Mouse (Mus musculus): Measurements from ENCODE around the gene Fxn. TPM values are rescaled to one million over a fixed set of nuclear protein-coding genes. Genes with fewer than 3 reads are reported as not detected.

The Fxn gene
- polyA plus RNA-seq, 1 experiment from 2014 or later, result 59.6 TPM

GRCm38 (mm10) chr19:24266046-24266830 lies 14.2 kb downstream of the Fxn start:
- Histone ChIP-seq H3K4me2 (no peak overlapping the region), H3K4me1 (replicated peaks) (0 out of 2 replicates have a peak, but pooled peaks cover 2% of the 10 kb centered on the region), H3K9ac (no peak overlapping the region), H3K27ac (ENCODE audit: poor library complexity, severe bottlenecking) (no peak overlapping the region), H3K36me3 (peaks cover 66% of the 10 kb centered on the region), H3K4me3 (no peak overlapping the region), H3K9me3 (replicated peaks) (no peaks in the 10 kb centered on the region), H3K27me3 (replicated peaks) (no peaks in the 10 kb centered on the region)
- WGBS, result 80% methylated on average over 7 of the region's 7 CpGs
- ATAC-seq (ENCODE audit: insufficient number of reproducible peaks, low FRiP score), result no peak

GRCm38 (mm10) chr19:24264991-24265390 lies 15.4 kb downstream of the Fxn start:
- Histone ChIP-seq H3K4me2 (no peak overlapping the region), H3K27ac (ENCODE audit: poor library complexity, severe bottlenecking) (no peak overlapping the region), H3K9ac (no peak overlapping the region), H3K4me1 (replicated peaks) (peaks cover 4% of the 10 kb centered on the region), H3K36me3 (peaks cover 70% of the 10 kb centered on the region), H3K9me3 (replicated peaks) (no peaks in the 10 kb centered on the region), H3K4me3 (no peak overlapping the region), H3K27me3 (replicated peaks) (no peaks in the 10 kb centered on the region)
- peak; percentile 29; the same call in 1 of the 2 replicates for ATAC-seq (ENCODE audit: insufficient number of reproducible peaks, low FRiP score)
- WGBS, result 52% methylated on average over 7 of the region's 7 CpGs

- H3K27ac ChIP-seq (ENCODE audit: poor library complexity, severe bottlenecking), result no peak overlapping the region
- WGBS, result 88% methylated on average over 14 of the region's 14 CpGs
- peaks cover 18% of the 10 kb centered on the region for H3K4me1 ChIP-seq (replicated peaks)
- H3K9ac ChIP-seq, result no peak overlapping the region
- H3K36me3 ChIP-seq, result peaks cover 57% of the 10 kb centered on the region
- no peak overlapping the region for H3K4me3 ChIP-seq
- no peaks in the 10 kb centered on the region for H3K27me3 ChIP-seq (replicated peaks)
- H3K4me2 ChIP-seq, result no peak overlapping the region
- H3K9me3 ChIP-seq (replicated peaks), result no peaks in the 10 kb centered on the region
- ATAC-seq (ENCODE audit: insufficient number of reproducible peaks, low FRiP score), result no peak
Measured at GRCm38 (mm10) chr19:24262736-24263135, 17.7 kb downstream of the Fxn start.

- Histone ChIP-seq H3K27ac (ENCODE audit: poor library complexity, severe bottlenecking) (peak overlapping the region; percentile 38; the same call in 1 of the 2 replicates), H3K4me2 (no peak overlapping the region), H3K9me3 (replicated peaks) (no peaks in the 10 kb centered on the region), H3K27me3 (replicated peaks) (no peaks in the 10 kb centered on the region), H3K36me3 (peaks cover 31% of the 10 kb centered on the region), H3K9ac (no peak overlapping the region), H3K4me1 (replicated peaks) (peaks cover 18% of the 10 kb centered on the region), H3K4me3 (no peak overlapping the region)
- 66% methylated on average over 12 of the region's 12 CpGs for WGBS
- 0 out of 2 replicates have a peak, but pooled peaks have one; percentile 22 for ATAC-seq (ENCODE audit: insufficient number of reproducible peaks, low FRiP score)
Measured at GRCm38 (mm10) chr19:24259390-24260351, 20.7 kb downstream of the Fxn start.

GRCm38 (mm10) chr19:24258368-24258767 lies 22.0 kb downstream of the Fxn start:
- H3K4me1 ChIP-seq (replicated peaks), result peaks cover 24% of the 10 kb centered on the region
- H3K9me3 ChIP-seq (replicated peaks), result no peaks in the 10 kb centered on the region
- peak overlapping the region; percentile 38 for H3K27ac ChIP-seq (ENCODE audit: poor library complexity, severe bottlenecking)
- 0 out of 2 replicates have a peak, but pooled peaks have one; percentile 13 for ATAC-seq (ENCODE audit: insufficient number of reproducible peaks, low FRiP score)
- H3K27me3 ChIP-seq (replicated peaks), result no peaks in the 10 kb centered on the region
- H3K4me3 ChIP-seq, result no peak overlapping the region
- no peak overlapping the region for H3K9ac ChIP-seq
- WGBS, result 26% methylated on average over 5 of the region's 5 CpGs
- peaks cover 21% of the 10 kb centered on the region for H3K36me3 ChIP-seq
- no peak overlapping the region for H3K4me2 ChIP-seq

DNA sequence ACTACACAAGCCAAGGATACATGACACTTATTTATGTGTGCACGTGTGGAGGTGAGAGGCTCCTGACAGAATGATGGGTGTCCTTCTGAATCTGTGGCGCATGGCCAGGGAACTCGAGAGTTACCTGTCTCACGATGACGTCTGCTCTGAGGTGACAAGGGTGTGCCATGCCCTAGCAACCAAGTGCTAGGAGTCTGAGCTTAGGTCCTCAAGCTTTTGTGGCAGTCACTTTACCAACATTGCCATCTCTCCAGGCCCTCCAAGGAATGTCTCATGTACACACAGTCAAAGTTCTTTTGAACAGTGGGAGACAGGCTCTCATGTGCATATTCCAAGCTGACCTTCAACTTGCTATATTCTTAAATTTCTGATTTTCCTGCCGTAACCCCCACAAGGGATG lies 22.4 kb downstream of the Fxn start:
- Histone ChIP-seq H3K4me2 (no peak overlapping the region), H3K4me1 (replicated peaks) (peaks cover 24% of the 10 kb centered on the region), H3K9me3 (replicated peaks) (no peaks in the 10 kb centered on the region), H3K27me3 (replicated peaks) (no peaks in the 10 kb centered on the region), H3K36me3 (peaks cover 19% of the 10 kb centered on the region), H3K27ac (ENCODE audit: poor library complexity, severe bottlenecking) (peak overlapping the region; percentile 38), H3K4me3 (no peak overlapping the region), H3K9ac (no peak overlapping the region)
- 88% methylated on average over 6 of the region's 6 CpGs for WGBS
- no peak for ATAC-seq (ENCODE audit: insufficient number of reproducible peaks, low FRiP score)

DNA sequence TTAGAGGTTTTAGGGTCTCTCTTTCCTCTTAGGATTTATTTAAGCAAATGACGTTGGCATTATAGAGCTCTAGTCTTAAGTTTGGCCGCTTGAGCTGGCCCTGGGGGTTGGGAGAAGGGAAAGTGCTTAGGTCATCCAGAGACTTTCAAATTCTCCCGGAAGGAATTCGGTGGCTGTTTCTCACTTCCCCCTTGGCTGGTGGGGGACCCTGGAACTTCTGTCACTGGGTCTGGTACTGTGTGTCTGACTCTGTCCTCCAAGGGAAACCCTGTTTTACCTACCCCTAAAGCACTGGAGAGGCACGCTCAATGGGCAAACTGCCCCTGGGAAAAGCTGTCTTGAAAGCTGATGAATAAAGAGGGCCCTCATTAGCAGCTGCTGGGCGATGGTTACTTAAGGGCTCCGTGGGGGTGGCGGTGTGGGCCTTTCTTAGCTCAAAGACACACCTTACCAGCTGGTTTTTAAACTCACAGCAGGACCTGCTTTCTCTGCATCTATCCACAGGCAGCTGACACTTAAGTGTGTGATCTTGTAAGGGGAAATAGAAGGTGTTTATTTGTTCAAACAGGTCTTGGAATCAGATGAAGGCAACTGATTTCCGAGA lies 26.6 kb downstream of the Fxn start:
- Histone ChIP-seq H3K27me3 (replicated peaks) (no peaks in the 10 kb centered on the region), H3K4me2 (no peak overlapping the region), H3K4me1 (replicated peaks) (peaks cover 35% of the 10 kb centered on the region), H3K27ac (ENCODE audit: poor library complexity, severe bottlenecking) (no peak overlapping the region), H3K4me3 (no peak overlapping the region), H3K36me3 (no peaks in the 10 kb centered on the region), H3K9ac (0 out of 2 replicates have a peak overlapping the region, but pooled peaks have one; percentile 44), H3K9me3 (replicated peaks) (no peaks in the 10 kb centered on the region)
- WGBS, result 28% methylated on average over 9 of the region's 9 CpGs
- no peak for ATAC-seq (ENCODE audit: insufficient number of reproducible peaks, low FRiP score)

GRCm38 (mm10) chr19:24251869-24252268 lies 28.5 kb downstream of the Fxn start:
- H3K27me3 ChIP-seq (replicated peaks), result no peaks in the 10 kb centered on the region

DNA sequence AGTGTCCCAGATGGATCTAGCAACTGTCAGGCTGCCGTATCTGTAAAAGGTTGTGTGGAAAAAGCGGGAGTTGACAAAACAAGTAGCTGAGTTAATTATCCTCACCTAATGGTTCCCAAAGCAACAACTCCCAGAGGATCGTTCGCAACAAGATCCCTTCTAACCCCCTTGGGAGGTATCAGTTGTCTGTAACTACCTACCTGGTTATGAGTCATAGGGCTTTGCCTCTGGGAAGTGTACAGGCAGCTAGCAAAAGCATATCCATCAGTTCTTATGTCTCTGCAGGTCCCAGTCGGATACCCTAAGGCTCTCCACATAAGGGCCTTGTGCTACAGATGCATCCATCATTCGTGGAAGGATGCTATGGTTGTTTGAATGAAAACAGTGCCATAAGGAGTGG lies 37.1 kb downstream of the Fxn start:
- WGBS, result 86% methylated on average over 6 of the region's 6 CpGs

More at GRCm38 (mm10) chr19:24251869-24252268, 28.5 kb downstream of the Fxn start:
- WGBS, result 16% methylated on average over 6 of the region's 6 CpGs
- peak overlapping the region; percentile 73 for H3K27ac ChIP-seq (ENCODE audit: poor library complexity, severe bottlenecking)
- no peaks in the 10 kb centered on the region for H3K9me3 ChIP-seq (replicated peaks)
- no peak overlapping the region for H3K4me3 ChIP-seq
- H3K9ac ChIP-seq, result 0 out of 2 replicates have a peak overlapping the region, but pooled peaks have one; percentile 11
- H3K36me3 ChIP-seq, result no peaks in the 10 kb centered on the region
- peak; percentile 85 for ATAC-seq (ENCODE audit: insufficient number of reproducible peaks, low FRiP score)
- H3K4me1 ChIP-seq (replicated peaks), result peaks cover 29% of the 10 kb centered on the region
- H3K4me2 ChIP-seq, result peak overlapping the region; percentile 44

DNA sequence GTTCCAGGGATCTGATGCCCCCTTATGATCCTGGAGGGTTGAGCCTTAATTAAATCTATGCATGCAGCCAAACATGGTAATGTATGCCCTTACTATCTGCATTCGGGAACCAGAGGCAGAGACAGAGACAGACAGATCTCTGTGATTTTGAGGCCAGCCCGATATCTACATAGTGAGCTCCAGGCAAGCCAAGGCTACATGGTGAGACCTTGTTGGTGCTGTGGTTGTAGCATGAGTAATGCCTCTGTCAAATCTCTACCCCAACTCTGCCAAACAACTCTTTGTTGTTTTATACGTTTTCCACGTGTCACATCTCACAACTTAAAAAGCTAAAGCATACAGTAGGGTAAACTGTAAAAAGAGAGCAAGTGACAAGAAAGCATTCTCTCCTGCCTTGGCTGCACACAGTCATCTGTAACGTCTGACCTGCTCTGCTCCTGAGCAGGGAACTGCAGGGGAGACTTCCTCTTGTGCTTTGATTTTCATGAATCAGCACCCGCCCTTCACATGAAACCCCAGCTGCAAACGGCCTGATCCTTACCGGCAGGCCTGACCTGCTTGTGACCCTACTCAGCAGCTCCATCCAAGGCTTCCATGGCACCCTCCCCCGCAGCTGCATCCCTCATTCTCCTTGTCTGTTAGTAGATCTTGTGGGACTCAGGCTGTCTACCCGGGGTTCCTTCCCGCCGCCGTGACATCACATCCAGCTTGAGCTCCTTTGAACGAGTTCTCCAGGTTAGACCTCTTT lies 38.4 kb downstream of the Fxn start:
- Histone ChIP-seq H3K9ac (no peak overlapping the region), H3K4me3 (no peak overlapping the region), H3K4me2 (no peak overlapping the region), H3K36me3 (no peaks in the 10 kb centered on the region), H3K9me3 (replicated peaks) (no peaks in the 10 kb centered on the region), H3K27ac (ENCODE audit: poor library complexity, severe bottlenecking) (no peak overlapping the region; the same call in 1 of the 2 replicates), H3K4me1 (replicated peaks) (peaks cover 9% of the 10 kb centered on the region), H3K27me3 (replicated peaks) (no peaks in the 10 kb centered on the region)
- 0 out of 2 replicates have a peak, but pooled peaks have one; percentile 33 for ATAC-seq (ENCODE audit: insufficient number of reproducible peaks, low FRiP score)
- WGBS, result 25% methylated on average over 14 of the region's 14 CpGs

More for the DNA sequence above, 37.1 kb downstream of the Fxn start:
- Histone ChIP-seq H3K9me3 (replicated peaks) (no peaks in the 10 kb centered on the region), H3K4me1 (replicated peaks) (peaks cover 13% of the 10 kb centered on the region), H3K4me3 (no peak overlapping the region), H3K36me3 (no peaks in the 10 kb centered on the region), H3K27me3 (replicated peaks) (no peaks in the 10 kb centered on the region), H3K4me2 (no peak overlapping the region), H3K9ac (no peak overlapping the region), H3K27ac (ENCODE audit: poor library complexity, severe bottlenecking) (no peak overlapping the region)
- no peak for ATAC-seq (ENCODE audit: insufficient number of reproducible peaks, low FRiP score)
